15 mouse cellular contexts compared by ENCODE assay signal in genomic region chr10:128792041-128792440, GRCm38 (mm10). TPM values are rescaled to one million over a fixed set of nuclear protein-coding genes. Genes with fewer than 3 reads are reported as not detected.
DNase-seq lines count a peak whose midpoint lies in the region; ATAC-seq and TF ChIP-seq lines count a peak whose summit lies in the region.
"Had no signal": no experiment of that assay in that cellular context is flagged by ENCODE, and none has a peak within 500 bp of the region (broad histone marks: within the 10 kb centered on the region; RNA-seq: fewer than 3 reads in every experiment).

No protein-coding gene starts in this region.

- H3K4me2 ChIP-seq in liver, postnatal 0 days (ENCODE audit: low read depth, low read length), result no peak overlapping the region
- H3K4me2 ChIP-seq in forebrain, postnatal 0 days (ENCODE audit: low read depth), result no peak overlapping the region
- H3K4me2 ChIP-seq: heart, embryonic 11.5 days; midbrain, embryonic 13.5 days had no signal

- no peaks in the 10 kb centered on the region for H3K9me3 ChIP-seq in liver, postnatal 0 days (ENCODE audit: low read length)
- H3K9me3 ChIP-seq in MEL (replicated peaks; ENCODE audit: insufficient read depth, low read length), result no peaks in the 10 kb centered on the region
- no peaks in the 10 kb centered on the region for H3K9me3 ChIP-seq in forebrain, postnatal 0 days (ENCODE audit: low read length)
- H3K9me3 ChIP-seq: embryonic facial prominence, embryonic 10.5 days; liver, embryonic 15.5 days; midbrain, embryonic 13.5 days had no signal

- H3K27ac ChIP-seq in heart, adult 2 months, result no peak overlapping the region
- H3K27ac ChIP-seq in liver, postnatal 0 days (ENCODE audit: low read depth), result no peak overlapping the region
- no peak overlapping the region for H3K27ac ChIP-seq in MEL (ENCODE audit: control insufficient read depth, low read depth, low read length)
- no peak overlapping the region for H3K27ac ChIP-seq in forebrain, postnatal 0 days (ENCODE audit: low read depth, low read length)
- H3K27ac ChIP-seq: embryonic facial prominence, embryonic 10.5 days; hindbrain, postnatal 0 days; liver, embryonic 15.5 days; midbrain, embryonic 13.5 days had no signal

- no peak for TF ChIP-seq EP300 in heart, adult 2 months (IDR thresholded peaks at IDR 0.05; ENCODE audit: insufficient read depth, low read depth, low read length)
- no peak for TF ChIP-seq EP300 in liver, postnatal 0 days (IDR thresholded peaks at IDR 0.05; ENCODE audit: low read depth)
- no peak for TF ChIP-seq EP300 in MEL (IDR thresholded peaks at IDR 0.05; ENCODE audit: low read depth in 1 of 2, low read length in 2 of 2)

- H3K27me3 ChIP-seq in heart, adult 2 months (ENCODE audit: control insufficient read depth, insufficient read depth, low read length), result no peaks in the 10 kb centered on the region
- H3K27me3 ChIP-seq in liver, postnatal 0 days (ENCODE audit: insufficient read depth, low read length), result no peaks in the 10 kb centered on the region
- H3K27me3 ChIP-seq in MEL (ENCODE audit: control insufficient read depth in 1 of 2, insufficient read depth in 2 of 2, low read length in 2 of 2), result no peaks in the 10 kb centered on the region
- no peaks in the 10 kb centered on the region for H3K27me3 ChIP-seq in forebrain, postnatal 0 days (ENCODE audit: insufficient read depth, low read length)
- H3K27me3 ChIP-seq: liver, embryonic 15.5 days; midbrain, embryonic 13.5 days had no signal

- peak; percentile 20; the same call in 1 of the 2 replicates for TF ChIP-seq RAD21 in MEL (IDR thresholded peaks at IDR 0.05; ENCODE audit: low read depth, low read length)

- DNase-seq in heart, adult 2 months, result no peak
- no peak for DNase-seq in heart, postnatal 14 days
- no peak for DNase-seq in liver, postnatal 0 days
- no peak for DNase-seq in liver
- DNase-seq in MEL (ENCODE audit: low read depth, low spot score), result peak; percentile 52
- no peak for DNase-seq in left cerebral cortex, postnatal 36 days (ENCODE audit: low spot score in 2 of 2)
- DNase-seq in forebrain, postnatal 0 days, result no peak
- DNase-seq: adrenal gland, postnatal 25 days; cerebellum, adult 9-11 months; kidney, adult 18-20 months had no signal

- H3K4me3 ChIP-seq in heart, adult 2 months, result no peak overlapping the region
- no peak overlapping the region for H3K4me3 ChIP-seq in liver, postnatal 0 days (ENCODE audit: low read depth, low read length)
- no peak overlapping the region for H3K4me3 ChIP-seq in MEL (ENCODE audit: control insufficient read depth in 1 of 2, insufficient read depth in 1 of 2, low read depth in 2 of 2, low read length in 2 of 2)
- no peak overlapping the region for H3K4me3 ChIP-seq in forebrain, postnatal 0 days (ENCODE audit: low read depth, low read length)
- H3K4me3 ChIP-seq: embryonic facial prominence, embryonic 10.5 days; midbrain, embryonic 13.5 days had no signal

- intact Hi-C loops in heart, adult 2 months (cut with DNase I), result no loop called here
- intact Hi-C loops in heart, postnatal 14 days (cut with DNase I), result no loop called here
- intact Hi-C loops in left cerebral cortex, postnatal 36 days (cut with DNase I), result no loop called here

- TF ChIP-seq CTCF in heart, adult 2 months (IDR thresholded peaks at IDR 0.05), result peak; percentile 32
- TF ChIP-seq CTCF in liver, postnatal 0 days (IDR thresholded peaks at IDR 0.05; ENCODE audit: low read depth), result peak; percentile 29
- TF ChIP-seq CTCF in MEL (IDR thresholded peaks at IDR 0.05 in 2 of 3, conservative IDR thresholded peaks at IDR 0.05 in 1 of 3; ENCODE audit: control insufficient read depth in 1 of 3, insufficient read depth in 1 of 3, low read depth in 2 of 3, low read length in 3 of 3, poor library complexity in 1 of 3, severe bottlenecking in 1 of 3), result peak in 1 of 3 experiments; percentile 44; a peak in 2 of 6 replicates
- no peak for TF ChIP-seq CTCF in forebrain, postnatal 0 days (IDR thresholded peaks at IDR 0.05; ENCODE audit: low read depth)

- H3K79me2 ChIP-seq in heart, adult 2 months (replicated peaks; ENCODE audit: control insufficient read depth, insufficient read depth, low read length), result no peaks in the 10 kb centered on the region
- H3K79me2 ChIP-seq in MEL (ENCODE audit: control insufficient read depth, insufficient read depth, low read length, poor library complexity), result no peaks in the 10 kb centered on the region

- no peaks in the 10 kb centered on the region for H3K4me1 ChIP-seq in heart, adult 2 months (ENCODE audit: control insufficient read depth, insufficient read depth, low read length)
- no peaks in the 10 kb centered on the region; the same call in 1 of the 2 replicates for H3K4me1 ChIP-seq in liver, postnatal 0 days (ENCODE audit: insufficient read depth)
- peaks cover 0 to 7% of the 10 kb centered on the region in 2 experiments; a peak in 1 of 4 replicates for H3K4me1 ChIP-seq in MEL (ENCODE audit: control insufficient read depth in 1 of 2, insufficient read depth in 2 of 2, low read length in 2 of 2)
- no peaks in the 10 kb centered on the region for H3K4me1 ChIP-seq in forebrain, postnatal 0 days (ENCODE audit: insufficient read depth)
- H3K4me1 ChIP-seq: embryonic facial prominence, embryonic 10.5 days; midbrain, embryonic 13.5 days had no signal

- no peak for ATAC-seq in liver, postnatal 0 days
- no peak for ATAC-seq in forebrain, postnatal 0 days
- ATAC-seq: hindbrain, postnatal 0 days; midbrain, embryonic 13.5 days had no signal

- no peak for TF ChIP-seq POLR2A in heart, adult 2 months (IDR thresholded peaks at IDR 0.05; ENCODE audit: insufficient read depth, low read depth, low read length)
- no peak for TF ChIP-seq POLR2A in MEL (IDR thresholded peaks at IDR 0.05; ENCODE audit: control insufficient read depth in 1 of 2, insufficient read depth in 1 of 2, low read depth in 1 of 2, low read length in 2 of 2, poor library complexity in 1 of 2)

- no peaks in the 10 kb centered on the region for H3K36me3 ChIP-seq in heart, adult 2 months (ENCODE audit: control insufficient read depth, insufficient read depth, low read length)
- peaks cover 10% of the 10 kb centered on the region; the same call in 1 of the 2 replicates for H3K36me3 ChIP-seq in liver, postnatal 0 days (replicated peaks; ENCODE audit: insufficient read depth, low read length)
- H3K36me3 ChIP-seq in MEL (ENCODE audit: control insufficient read depth in 1 of 2, insufficient read depth in 2 of 2, low read length in 2 of 2), result peaks cover 0 to 5% of the 10 kb centered on the region in 2 experiments; a peak in 2 of 4 replicates
- H3K36me3 ChIP-seq in forebrain, postnatal 0 days (ENCODE audit: insufficient read depth), result no peaks in the 10 kb centered on the region
- H3K36me3 ChIP-seq: embryonic facial prominence, embryonic 10.5 days; liver, embryonic 15.5 days; midbrain, embryonic 13.5 days had no signal

- H3K9ac ChIP-seq in heart, adult 2 months (ENCODE audit: low read depth, low read length), result no peak overlapping the region
- no peak overlapping the region for H3K9ac ChIP-seq in liver, postnatal 0 days (replicated peaks)
- no peak overlapping the region for H3K9ac ChIP-seq in MEL (ENCODE audit: control insufficient read depth, low read depth, low read length, poor library complexity, severe bottlenecking)
- H3K9ac ChIP-seq in forebrain, postnatal 0 days, result no peak overlapping the region
- H3K9ac ChIP-seq: liver, embryonic 15.5 days; midbrain, embryonic 13.5 days had no signal

RNA-seq across cellular contexts. Expression of gene Mmp19, which starts 1.3 kb away (rescaled TPM):
- 1 to 10 TPM; 2.8 to 4.4 TPM for total RNA-seq in heart, adult 2 months (2021)
- 3.1 and 4.4 TPM in 2 replicates for polyA plus RNA-seq in heart, adult 2 months (2012; rRNA removed)
- total RNA-seq in heart, postnatal 14 days (2021), result 1 to 10 TPM; 4.5 to 5.8 TPM
- polyA plus RNA-seq in liver, postnatal 0 days (2015; fragmentation: Nextera tagmentation; extraction: Ambion mirVana), result 11.3 and 13.5 TPM in 2 replicates
- total RNA-seq in MEL (2012; rRNA removed), result 0.08 and 0.10 TPM in 2 replicates
- polyA plus RNA-seq in MEL (2012; ENCODE audit: insufficient read depth in 1 of 2, insufficient read length in 2 of 2, low read depth in 1 of 2, low replicate concordance in 2 of 2, missing spikeins in 1 of 2), result under 1 TPM in 1 of 2 experiments, not detected in 1; 0.36 TPM
- total RNA-seq in left cerebral cortex, postnatal 36 days (2021), result under 1 TPM; 0.50 to 0.76 TPM
- total RNA-seq in forebrain, postnatal 0 days (2014; rRNA removed), result 0.57 and 0.69 TPM in 2 replicates
- 0.33 and 0.36 TPM in 2 replicates for polyA plus RNA-seq in forebrain, postnatal 0 days (2015; fragmentation: Nextera tagmentation; extraction: Ambion mirVana)

RNA-seq across cellular contexts. Expression of gene Dnajc14, which starts 11.8 kb away (rescaled TPM):
- 10 to 100 TPM; 34.1 to 36.4 TPM for total RNA-seq in heart, adult 2 months (2021)
- 8.4 and 11.3 TPM in 2 replicates for polyA plus RNA-seq in heart, adult 2 months (2012; rRNA removed)
- total RNA-seq in heart, postnatal 14 days (2021), result 10 to 100 TPM; 37.9 to 38.7 TPM
- polyA plus RNA-seq in liver, postnatal 0 days (2015; fragmentation: Nextera tagmentation; extraction: Ambion mirVana), result 12.9 and 15.0 TPM in 2 replicates
- 22.2 and 27.7 TPM in 2 replicates for total RNA-seq in MEL (2012; rRNA removed)
- 10 to 100 TPM in 1 of 2 experiments, not detected in 1; 36.7 TPM for polyA plus RNA-seq in MEL (2012; ENCODE audit: insufficient read depth in 1 of 2, insufficient read length in 2 of 2, low read depth in 1 of 2, low replicate concordance in 2 of 2, missing spikeins in 1 of 2)
- total RNA-seq in left cerebral cortex, postnatal 36 days (2021), result 10 to 100 TPM; 65.0 to 66.9 TPM
- 39.6 and 45.7 TPM in 2 replicates for total RNA-seq in forebrain, postnatal 0 days (2014; rRNA removed)
- 30.5 and 38.2 TPM in 2 replicates for polyA plus RNA-seq in forebrain, postnatal 0 days (2015; fragmentation: Nextera tagmentation; extraction: Ambion mirVana)

RNA-seq across cellular contexts. Expression of gene Tmem198b, which starts 12.1 kb away (rescaled TPM):
- total RNA-seq in heart, adult 2 months (2021), result 1 to 10 TPM; 4.7 to 5.4 TPM
- polyA plus RNA-seq in heart, adult 2 months (2012; rRNA removed), result 11.2 and 11.9 TPM in 2 replicates
- total RNA-seq in heart, postnatal 14 days (2021), result 10 to 100 TPM in 1 of 2 experiments, 1 to 10 TPM in 1; 8.6 to 11.1 TPM
- 2.3 and 2.5 TPM in 2 replicates for polyA plus RNA-seq in liver, postnatal 0 days (2015; fragmentation: Nextera tagmentation; extraction: Ambion mirVana)
- 2.2 and 3.1 TPM in 2 replicates for total RNA-seq in MEL (2012; rRNA removed)
- 1 to 10 TPM in 1 of 2 experiments, not detected in 1; 8.6 TPM for polyA plus RNA-seq in MEL (2012; ENCODE audit: insufficient read depth in 1 of 2, insufficient read length in 2 of 2, low read depth in 1 of 2, low replicate concordance in 2 of 2, missing spikeins in 1 of 2)
- 1 to 10 TPM; 8.4 to 8.5 TPM for total RNA-seq in left cerebral cortex, postnatal 36 days (2021)
- total RNA-seq in forebrain, postnatal 0 days (2014; rRNA removed), result 9.5 and 12.9 TPM in 2 replicates
- 12.9 and 14.6 TPM in 2 replicates for polyA plus RNA-seq in forebrain, postnatal 0 days (2015; fragmentation: Nextera tagmentation; extraction: Ambion mirVana)

RNA-seq across cellular contexts. Expression of gene Sarnp, which starts 25.1 kb away (rescaled TPM):
- total RNA-seq in heart, adult 2 months (2021), result 10 to 100 TPM; 37.2 to 43.4 TPM
- polyA plus RNA-seq in heart, adult 2 months (2012; rRNA removed), result 14.3 and 25.5 TPM in 2 replicates
- total RNA-seq in heart, postnatal 14 days (2021), result 10 to 100 TPM; 40.9 to 44.9 TPM
- polyA plus RNA-seq in liver, postnatal 0 days (2015; fragmentation: Nextera tagmentation; extraction: Ambion mirVana), result 72.0 and 75.4 TPM in 2 replicates
- total RNA-seq in MEL (2012; rRNA removed), result 100 and 103 TPM in 2 replicates
- polyA plus RNA-seq in MEL (2012; ENCODE audit: insufficient read depth in 1 of 2, insufficient read length in 2 of 2, low read depth in 1 of 2, low replicate concordance in 2 of 2, missing spikeins in 1 of 2), result 1,000 to 10,000 TPM in 1 of 2 experiments, 100 to 1,000 TPM in 1; 189 to 1,007 TPM
- 10 to 100 TPM; 32.9 to 40.9 TPM for total RNA-seq in left cerebral cortex, postnatal 36 days (2021)
- 54.6 and 59.6 TPM in 2 replicates for total RNA-seq in forebrain, postnatal 0 days (2014; rRNA removed)
- polyA plus RNA-seq in forebrain, postnatal 0 days (2015; fragmentation: Nextera tagmentation; extraction: Ambion mirVana), result 146 and 167 TPM in 2 replicates

RNA-seq across cellular contexts. Expression of gene Ormdl2, which starts 29.4 kb away (rescaled TPM):
- total RNA-seq in heart, adult 2 months (2021), result 1 to 10 TPM; 7.8 to 8.1 TPM
- polyA plus RNA-seq in heart, adult 2 months (2012; rRNA removed), result 15.3 and 23.3 TPM in 2 replicates
- 10 to 100 TPM in 1 of 2 experiments, 1 to 10 TPM in 1; 6.5 to 10.2 TPM for total RNA-seq in heart, postnatal 14 days (2021)
- polyA plus RNA-seq in liver, postnatal 0 days (2015; fragmentation: Nextera tagmentation; extraction: Ambion mirVana), result 75.8 and 80.6 TPM in 2 replicates
- 90.7 and 100 TPM in 2 replicates for total RNA-seq in MEL (2012; rRNA removed)
- 100 to 1,000 TPM; 114 to 278 TPM for polyA plus RNA-seq in MEL (2012; ENCODE audit: insufficient read depth in 1 of 2, insufficient read length in 2 of 2, low read depth in 1 of 2, low replicate concordance in 2 of 2, missing spikeins in 1 of 2)
- total RNA-seq in left cerebral cortex, postnatal 36 days (2021), result 1 to 10 TPM; 7.1 to 7.7 TPM
- total RNA-seq in forebrain, postnatal 0 days (2014; rRNA removed), result 6.3 and 8.3 TPM in 2 replicates
- 13.2 and 16.1 TPM in 2 replicates for polyA plus RNA-seq in forebrain, postnatal 0 days (2015; fragmentation: Nextera tagmentation; extraction: Ambion mirVana)
